Mouse (Mus musculus) hindlimb bud, embryonic 11.5 days (tissue): ENCODE data around the gene Kcna10.

Experiments
- DNase-seq: peaks from one replicate; pipeline ENCODE4 v3.0.0-alpha.2; 2012; ENCODE audit warnings: low read depth, low spot score; ENCODE audit errors: extremely low spot score

Kcna10 gene

GRCm38 (mm10) chr3:107201310-107202180 is 18.7 kb downstream of the Kcna10 start:
- DNase-seq: no peak

GRCm38 (mm10) chr3:107204413-107204812 is 21.6 kb downstream of the Kcna10 start:
- DNase-seq: no peak

- no peak for DNase-seq
Observed at GRCm38 (mm10) chr3:107205170-107205569, 22.3 kb downstream of the Kcna10 start.

- DNase-seq: peak; percentile 33
Observed at GRCm38 (mm10) chr3:107205994-107206393, 23.1 kb downstream of the Kcna10 start.

GRCm38 (mm10) chr3:107206490-107207150 is 23.8 kb downstream of the Kcna10 start:
- no peak for DNase-seq

- DNase-seq: no peak
Observed at GRCm38 (mm10) chr3:107207625-107208253, 24.9 kb downstream of the Kcna10 start.

GRCm38 (mm10) chr3:107214606-107215005 is 31.8 kb downstream of the Kcna10 start:
- DNase-seq: no peak

- DNase-seq: no peak
Observed at GRCm38 (mm10) chr3:107216400-107217100, 33.7 kb downstream of the Kcna10 start.

GRCm38 (mm10) chr3:107217101-107217480 is 34.2 kb downstream of the Kcna10 start:
- DNase-seq: no peak

GRCm38 (mm10) chr3:107218572-107218971 is 35.7 kb downstream of the Kcna10 start:
- no peak for DNase-seq

GRCm38 (mm10) chr3:107221608-107222007 is 38.8 kb downstream of the Kcna10 start, which contains the start of gene Cym:
Gene Cym (minus strand): TSS chr3:107221732.
- no peak for DNase-seq

GRCm38 (mm10) chr3:107223230-107223629 is 40.4 kb downstream of the Kcna10 start:
- DNase-seq: no peak

- no peak for DNase-seq
Observed at GRCm38 (mm10) chr3:107225820-107226219, 43.0 kb downstream of the Kcna10 start.

- DNase-seq: no peak
Observed at GRCm38 (mm10) chr3:107229221-107229620, 46.4 kb downstream of the Kcna10 start.

- DNase-seq: no peak
Observed at GRCm38 (mm10) chr3:107229822-107230221, 47.0 kb downstream of the Kcna10 start.

- no peak for DNase-seq
Observed at GRCm38 (mm10) chr3:107230527-107230926, 47.7 kb downstream of the Kcna10 start, which contains the start of gene A630076J17Rik. Gene A630076J17Rik (plus strand): TSS chr3:107230614.

GRCm38 (mm10) chr3:107231202-107231601 is 48.3 kb downstream of the Kcna10 start:
- DNase-seq: no peak

- peak; percentile 72 for DNase-seq
Observed at GRCm38 (mm10) chr3:107233351-107233813, 50.5 kb downstream of the Kcna10 start.

GRCm38 (mm10) chr3:107233945-107234344 is 51.1 kb downstream of the Kcna10 start:
- no peak for DNase-seq

- no peak for DNase-seq
Observed at GRCm38 (mm10) chr3:107238051-107238450, 55.2 kb downstream of the Kcna10 start.

- no peak for DNase-seq
Observed at GRCm38 (mm10) chr3:107238471-107238980, 55.7 kb downstream of the Kcna10 start.
